Mouse (Mus musculus): ENCODE measurements at regions not wholly inside any gene's neighbourhood (a gene's known extent, or its start where the extent isn't known, plus 50 kb on each side); places are given as distances from the start of the nearest gene placed in this dataset.

GRCm38 (mm10) chr13:92914631-92915030 is 70.1 kb downstream of the Mtx3 start:
- TF ChIP-seq POLR2A (IDR thresholded peaks at IDR 0.05; ENCODE audit: insufficient read depth, low read length) (no peak), CTCF (IDR thresholded peaks at IDR 0.05; ENCODE audit: low read depth, low read length) (no peak)
